Mouse (Mus musculus): Measurements from ENCODE around the gene Cc2d2a. TPM values are rescaled to one million over a fixed set of nuclear protein-coding genes. Genes with fewer than 3 reads are reported as not detected.

Gene Cc2d2a
- polyA plus RNA-seq, 1 experiment: 6.3 TPM

- TF ChIP-seq CTCF (IDR thresholded peaks at IDR 0.05; ENCODE audit: insufficient read depth, low read length): no peak
- 22% methylated on average over 5 of the region's 5 CpGs for WGBS
- no peak overlapping the region for H3K4me3 ChIP-seq (replicated peaks; ENCODE audit: extremely low read depth, low read depth, low read length)
- H3K4me1 ChIP-seq (ENCODE audit: control insufficient read depth, insufficient read depth, low read length): peaks cover 7% of the 10 kb centered on the region
- DNase-seq: peak; percentile 10
These were observed 3.0 kb downstream of the Cc2d2a start for GRCm38 (mm10) chr5:43665144-43665543.

GRCm38 (mm10) chr5:43669118-43669645, 7.0 kb downstream of the Cc2d2a start:
- TF ChIP-seq CTCF (IDR thresholded peaks at IDR 0.05; ENCODE audit: insufficient read depth, low read length) (no peak), POLR2A (IDR thresholded peaks at IDR 0.05; ENCODE audit: borderline replicate concordance, extremely low read depth, low read depth, low read length) (no peak)
- WGBS: 50% methylated on average over 8 of the region's 8 CpGs
- DNase-seq: no peak
- Histone ChIP-seq H3K4me3 (replicated peaks; ENCODE audit: extremely low read depth, low read depth, low read length) (no peak overlapping the region), H3K4me1 (ENCODE audit: control insufficient read depth, insufficient read depth, low read length) (no peaks in the 10 kb centered on the region)

DNA sequence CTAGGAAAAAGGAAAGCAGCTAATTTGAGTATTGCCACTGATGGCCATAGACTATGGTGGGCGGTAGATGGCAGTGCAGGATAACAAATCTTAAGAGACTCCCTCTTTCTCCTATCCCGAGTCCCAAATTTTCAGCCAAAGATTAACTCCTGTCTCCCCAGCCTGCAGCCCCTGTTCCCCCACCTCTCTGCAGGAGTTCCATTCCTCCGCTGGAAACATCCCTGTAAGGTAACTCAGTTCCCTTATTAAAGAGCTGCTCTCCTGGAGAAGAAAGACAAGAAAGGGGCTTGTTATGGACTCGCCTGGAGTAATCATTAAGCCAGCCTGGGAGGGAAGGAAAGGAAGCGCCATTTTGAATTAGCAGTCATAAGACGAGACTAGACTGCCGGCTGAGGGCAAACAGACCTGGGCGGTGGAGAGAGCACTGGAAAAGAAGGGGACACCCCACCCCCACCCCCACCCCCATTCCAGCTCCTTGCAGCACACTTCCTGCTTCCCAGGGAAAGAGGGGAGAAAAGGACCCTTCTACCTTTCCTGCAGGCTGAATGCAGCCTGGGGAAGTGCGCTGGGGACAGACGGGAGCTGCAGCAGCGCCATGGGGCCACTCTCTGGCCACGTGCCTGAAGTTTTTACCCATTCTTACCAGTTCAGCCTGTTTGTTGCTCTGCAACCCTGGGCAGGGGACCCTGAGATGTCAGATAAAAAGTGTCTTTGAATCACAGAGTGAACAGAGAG, 10.2 kb downstream of the Cc2d2a start:
- no peaks in the 10 kb centered on the region for H3K4me1 ChIP-seq (ENCODE audit: control insufficient read depth, insufficient read depth, low read length)
- peak; percentile 74 for DNase-seq
- 9% methylated on average over 12 of the region's 12 CpGs for WGBS
- TF ChIP-seq CTCF (IDR thresholded peaks at IDR 0.05; ENCODE audit: insufficient read depth, low read length): peak; percentile 37; the same call in 1 of the 2 replicates
- no peak for TF ChIP-seq POLR2A (IDR thresholded peaks at IDR 0.05; ENCODE audit: borderline replicate concordance, extremely low read depth, low read depth, low read length)
- H3K4me3 ChIP-seq (replicated peaks; ENCODE audit: extremely low read depth, low read depth, low read length): peak overlapping the region; percentile 86

- Histone ChIP-seq H3K4me1 (ENCODE audit: control insufficient read depth, insufficient read depth, low read length) (no peaks in the 10 kb centered on the region), H3K4me3 (replicated peaks; ENCODE audit: extremely low read depth, low read depth, low read length) (no peak overlapping the region)
- TF ChIP-seq CTCF (IDR thresholded peaks at IDR 0.05; ENCODE audit: insufficient read depth, low read length): no peak
- WGBS: 73% methylated on average over 2 of the region's 2 CpGs
- no peak for DNase-seq
These were observed 10.9 kb downstream of the Cc2d2a start for GRCm38 (mm10) chr5:43673083-43673482.

DNA sequence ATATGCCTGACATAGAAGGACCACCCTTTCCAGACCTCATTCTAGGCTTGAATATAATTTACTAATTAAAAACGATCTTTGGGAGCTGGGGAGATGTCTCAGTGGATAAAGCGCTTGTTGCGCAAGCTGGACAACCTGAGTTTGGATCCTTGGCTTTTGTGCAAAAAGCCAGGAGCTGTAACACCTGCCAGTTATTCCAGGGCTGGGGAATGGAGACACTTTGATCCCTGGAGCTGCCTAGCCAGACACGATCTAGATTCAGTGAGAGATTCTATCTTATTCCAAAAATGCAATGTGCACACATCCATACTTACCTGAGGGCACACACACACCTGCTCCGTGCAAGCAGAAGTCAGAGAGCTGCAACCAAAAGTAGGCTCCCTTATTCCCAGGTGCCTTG, 23.3 kb downstream of the Cc2d2a start:
- WGBS: 91% methylated on average over 5 of the region's 5 CpGs
- Histone ChIP-seq H3K4me1 (ENCODE audit: control insufficient read depth, insufficient read depth, low read length) (no peaks in the 10 kb centered on the region), H3K4me3 (replicated peaks; ENCODE audit: extremely low read depth, low read depth, low read length) (no peak overlapping the region)
- DNase-seq: no peak
- TF ChIP-seq CTCF (IDR thresholded peaks at IDR 0.05; ENCODE audit: insufficient read depth, low read length) (no peak), POLR2A (IDR thresholded peaks at IDR 0.05; ENCODE audit: borderline replicate concordance, extremely low read depth, low read depth, low read length) (no peak)

DNA sequence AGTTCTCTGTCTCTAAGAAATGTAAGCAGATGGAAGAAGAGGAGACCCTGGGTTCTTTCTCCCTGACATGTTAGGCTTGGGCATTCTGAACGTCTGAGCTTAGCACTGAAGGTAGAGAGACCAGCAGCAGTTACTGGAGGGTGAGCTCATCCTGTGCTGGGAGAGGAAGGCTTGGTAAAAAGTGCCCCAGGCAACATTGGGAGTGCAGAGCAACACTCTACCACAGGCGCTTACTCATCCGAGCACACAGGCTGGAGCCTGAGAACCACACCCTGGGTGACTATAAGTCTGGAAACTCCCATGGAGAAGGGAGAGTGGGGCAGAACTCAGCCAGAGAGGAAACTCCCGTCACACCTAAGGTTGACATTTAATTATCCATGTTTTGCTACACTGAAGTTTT, 30.3 kb downstream of the Cc2d2a start:
- Histone ChIP-seq H3K4me1 (ENCODE audit: control insufficient read depth, insufficient read depth, low read length) (no peaks in the 10 kb centered on the region), H3K4me3 (replicated peaks; ENCODE audit: extremely low read depth, low read depth, low read length) (no peak overlapping the region)
- WGBS: 79% methylated on average over 4 of the region's 4 CpGs
- no peak for DNase-seq
- TF ChIP-seq CTCF (IDR thresholded peaks at IDR 0.05; ENCODE audit: insufficient read depth, low read length) (no peak), POLR2A (IDR thresholded peaks at IDR 0.05; ENCODE audit: borderline replicate concordance, extremely low read depth, low read depth, low read length) (no peak)

DNA sequence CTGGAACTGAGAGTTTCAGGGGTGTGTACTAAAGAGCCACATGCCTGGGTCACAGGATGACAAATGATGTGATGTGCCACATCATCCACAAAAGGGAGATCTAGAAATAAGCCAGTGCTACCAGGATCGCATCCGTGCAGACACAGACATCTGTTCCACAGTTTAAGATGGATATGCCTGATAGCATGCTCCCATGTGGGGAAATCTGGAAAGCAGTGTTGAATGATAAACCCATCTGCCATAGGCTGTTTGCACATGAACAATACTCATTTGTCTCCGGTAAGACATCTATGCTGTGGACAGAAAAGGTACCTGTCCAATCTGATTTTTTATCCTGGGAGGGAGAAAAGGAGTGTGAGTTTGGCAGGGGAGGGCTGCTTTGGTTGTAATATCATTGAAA, 35.0 kb downstream of the Cc2d2a start:
- DNase-seq: no peak
- WGBS: 78% methylated on average over 3 of the region's 3 CpGs

DNA sequence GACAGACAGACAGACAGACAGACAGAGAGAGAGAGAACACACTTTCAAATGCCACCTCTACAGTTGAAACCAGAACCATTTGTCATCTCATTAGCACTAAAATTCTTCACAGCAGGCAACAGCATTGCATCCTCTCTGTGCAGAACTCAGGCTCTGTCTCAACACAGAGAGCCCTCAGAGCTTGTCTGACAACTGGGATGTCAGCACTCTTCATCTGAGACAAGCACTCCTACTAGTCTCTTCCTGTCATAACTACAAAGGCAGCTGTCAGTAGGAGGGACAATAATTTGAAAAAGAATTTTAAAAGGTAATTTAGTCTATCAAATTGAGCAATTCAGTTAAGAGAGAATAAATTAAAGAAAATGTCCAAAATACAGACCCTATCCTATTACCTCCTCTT, 37.1 kb downstream of the Cc2d2a start:
- H3K4me1 ChIP-seq (ENCODE audit: control insufficient read depth, insufficient read depth, low read length): no peaks in the 10 kb centered on the region
- no peak for DNase-seq
- no peak overlapping the region for H3K4me3 ChIP-seq (replicated peaks; ENCODE audit: extremely low read depth, low read depth, low read length)
- TF ChIP-seq CTCF (IDR thresholded peaks at IDR 0.05; ENCODE audit: insufficient read depth, low read length) (no peak), POLR2A (IDR thresholded peaks at IDR 0.05; ENCODE audit: borderline replicate concordance, extremely low read depth, low read depth, low read length) (no peak)

More for the DNA sequence above, 35.0 kb downstream of the Cc2d2a start:
- no peaks in the 10 kb centered on the region for H3K4me1 ChIP-seq (ENCODE audit: control insufficient read depth, insufficient read depth, low read length)
- no peak overlapping the region for H3K4me3 ChIP-seq (replicated peaks; ENCODE audit: extremely low read depth, low read depth, low read length)
- TF ChIP-seq CTCF (IDR thresholded peaks at IDR 0.05; ENCODE audit: insufficient read depth, low read length) (no peak), POLR2A (IDR thresholded peaks at IDR 0.05; ENCODE audit: borderline replicate concordance, extremely low read depth, low read depth, low read length) (no peak)

GRCm38 (mm10) chr5:43721538-43722451, 59.6 kb downstream of the Cc2d2a start:
- DNase-seq: no peak
- Histone ChIP-seq H3K4me3 (replicated peaks; ENCODE audit: extremely low read depth, low read depth, low read length) (no peak overlapping the region), H3K4me1 (ENCODE audit: control insufficient read depth, insufficient read depth, low read length) (no peaks in the 10 kb centered on the region)
- WGBS: 72% methylated on average over 5 of the region's 5 CpGs
- no peak for TF ChIP-seq CTCF (IDR thresholded peaks at IDR 0.05; ENCODE audit: insufficient read depth, low read length)
- TF ChIP-seq POLR2A (IDR thresholded peaks at IDR 0.05; ENCODE audit: borderline replicate concordance, extremely low read depth, low read depth, low read length): no peak

Data from lung, adult 2 months (tissue).